Mouse (Mus musculus) thymus, postnatal 4 days (tissue): ENCODE data around the gene Pik3r2.
A peak's percentile ranks its signal among the peaks of the same experiment; 100 is the strongest.

Source experiments
- DNase-seq: peaks from one replicate; pipeline ENCODE4 v3.0.0; 2021

Gene Pik3r2

DNA sequence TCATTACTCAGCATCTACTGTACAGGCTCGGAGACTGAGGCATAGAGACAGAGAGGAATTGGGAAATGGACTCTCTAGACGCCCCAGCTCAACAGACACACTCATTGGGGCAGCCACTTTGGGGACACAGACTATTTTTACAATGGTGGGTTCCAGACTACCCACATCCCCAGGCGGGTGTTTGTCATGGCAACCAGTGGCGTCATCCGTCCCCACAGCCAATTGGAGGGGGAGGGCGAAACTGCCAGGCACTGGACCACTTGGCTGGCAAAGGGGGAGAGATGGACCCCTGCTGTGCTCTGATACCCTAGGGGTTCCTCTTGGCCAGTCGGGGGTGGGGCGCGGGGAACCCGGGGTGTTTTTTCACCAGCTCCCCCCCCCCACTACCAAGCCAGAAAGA is 24.1 kb upstream of the Pik3r2 start:
- peak; percentile 55 for DNase-seq

DNA sequence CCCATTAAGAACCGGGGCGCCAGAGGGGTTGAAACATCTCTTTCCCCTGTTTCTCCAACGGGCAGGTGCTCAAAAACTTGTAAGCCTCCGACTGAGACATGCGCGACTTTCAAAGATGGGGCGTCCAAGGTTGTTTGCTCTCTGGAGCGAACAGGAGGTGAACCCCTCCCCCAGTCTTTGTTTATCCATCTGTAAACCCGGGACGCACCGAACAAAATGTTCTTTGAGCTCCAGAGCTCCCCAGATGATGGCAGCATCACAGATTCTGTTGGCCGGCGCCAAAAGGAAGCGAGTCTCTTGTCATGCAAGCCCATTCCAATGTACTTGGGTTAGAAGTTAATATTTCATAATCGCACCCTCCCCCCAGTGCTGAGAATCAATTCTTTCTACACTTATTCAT is 21.8 kb upstream of the Pik3r2 start:
- DNase-seq, result no peak

DNA sequence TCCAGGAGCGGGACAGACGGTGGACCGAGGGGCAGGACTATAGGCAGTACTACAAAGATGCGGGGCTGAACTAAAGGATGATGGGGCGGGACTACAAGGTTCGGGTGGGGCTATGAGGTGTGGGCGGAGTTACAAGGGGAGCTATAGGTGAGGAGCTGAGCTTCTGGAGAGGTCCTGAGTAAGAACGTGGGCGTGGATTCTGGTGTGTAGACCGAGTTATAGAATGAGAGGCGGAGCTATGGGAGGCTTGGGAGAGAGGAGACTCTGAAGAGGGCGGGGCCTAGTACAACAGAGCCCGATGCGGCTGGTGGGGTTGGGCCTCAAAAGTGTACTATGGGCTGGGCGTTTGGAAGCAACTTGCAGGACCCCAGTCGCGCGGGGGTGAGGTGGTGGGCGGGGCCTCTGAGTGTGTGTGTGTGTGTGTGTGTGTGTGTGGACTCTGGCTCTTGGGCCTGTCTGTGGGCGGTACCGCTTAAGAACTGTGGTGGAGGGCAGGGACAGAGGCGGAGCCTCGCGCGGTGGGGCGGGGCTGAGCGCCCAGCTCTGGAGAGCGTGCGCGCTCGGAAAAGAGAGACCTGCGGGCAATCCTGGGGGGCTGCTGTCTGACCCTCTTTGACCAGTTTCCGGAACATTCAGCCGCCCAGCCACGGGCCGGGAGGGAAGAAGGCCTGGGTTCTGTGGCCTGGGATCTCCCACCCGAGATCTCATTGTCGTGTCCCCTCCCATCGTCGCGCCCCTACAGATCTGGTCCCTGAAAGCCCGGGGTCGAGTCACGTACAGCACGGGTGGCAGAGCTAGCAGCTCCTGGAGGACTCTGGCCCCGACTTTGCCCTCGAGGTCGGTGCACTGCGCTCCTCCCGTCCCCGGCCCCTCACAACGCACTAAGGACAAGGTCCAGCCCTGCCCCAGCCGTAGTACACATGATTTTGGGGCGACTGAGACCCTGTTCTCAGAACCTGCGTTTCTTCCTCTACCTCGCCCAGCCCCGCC is 20.9 kb upstream of the Pik3r2 start:
- peak; percentile 89 for DNase-seq

DNA sequence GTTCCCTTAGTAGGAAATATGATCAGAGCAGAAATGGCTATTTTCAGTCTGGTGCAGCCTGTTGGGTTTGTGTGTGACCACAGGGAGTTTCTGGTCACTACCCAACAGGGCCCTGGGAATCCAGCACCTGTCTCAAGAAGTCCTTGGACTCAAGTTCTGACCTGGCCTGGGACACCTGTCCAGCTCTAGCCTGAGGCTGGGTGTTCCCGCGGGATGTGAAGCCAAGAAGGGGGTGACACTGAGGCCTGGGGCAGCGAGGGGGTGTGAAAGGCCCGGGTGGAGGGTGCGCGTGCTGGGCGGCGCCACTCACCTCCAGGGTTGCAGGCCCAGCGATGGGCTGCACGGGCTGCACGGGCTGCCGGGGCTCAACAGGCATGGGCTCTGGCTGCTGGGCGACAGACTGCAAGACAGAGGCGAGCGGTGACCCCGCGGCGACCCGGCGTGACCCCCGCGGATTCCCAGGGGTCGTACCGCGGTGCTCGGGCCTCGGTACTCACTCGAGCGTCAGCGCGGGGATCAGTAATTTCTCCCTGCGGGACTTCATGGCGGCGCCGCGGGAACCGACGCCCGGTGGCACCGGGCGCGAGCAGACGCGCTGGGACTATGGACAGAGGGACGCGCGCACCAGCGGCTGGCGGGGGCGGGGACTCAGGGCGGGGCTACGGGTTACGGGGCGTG is 20.0 kb upstream of the Pik3r2 start:
- no peak for DNase-seq

DNA sequence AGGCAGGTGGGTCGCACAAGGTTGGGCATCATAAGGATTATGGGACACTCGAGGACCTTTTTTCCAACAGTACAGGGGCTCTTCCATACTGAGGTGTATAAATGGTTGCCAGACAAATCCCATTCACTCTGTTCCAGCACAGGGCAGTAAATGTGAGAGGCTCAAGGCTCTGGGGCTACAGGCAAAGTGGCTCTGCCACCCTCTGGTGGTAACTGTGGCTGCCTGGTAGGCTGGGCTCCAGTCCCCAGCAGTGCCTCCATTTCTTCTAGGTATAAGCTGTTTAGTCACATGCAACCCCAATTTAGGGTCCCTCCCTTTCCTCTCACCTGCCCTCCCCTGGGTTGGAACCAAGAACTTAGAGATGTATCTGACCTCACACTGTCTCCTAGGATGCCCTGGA is 18.9 kb upstream of the Pik3r2 start:
- no peak for DNase-seq

DNA sequence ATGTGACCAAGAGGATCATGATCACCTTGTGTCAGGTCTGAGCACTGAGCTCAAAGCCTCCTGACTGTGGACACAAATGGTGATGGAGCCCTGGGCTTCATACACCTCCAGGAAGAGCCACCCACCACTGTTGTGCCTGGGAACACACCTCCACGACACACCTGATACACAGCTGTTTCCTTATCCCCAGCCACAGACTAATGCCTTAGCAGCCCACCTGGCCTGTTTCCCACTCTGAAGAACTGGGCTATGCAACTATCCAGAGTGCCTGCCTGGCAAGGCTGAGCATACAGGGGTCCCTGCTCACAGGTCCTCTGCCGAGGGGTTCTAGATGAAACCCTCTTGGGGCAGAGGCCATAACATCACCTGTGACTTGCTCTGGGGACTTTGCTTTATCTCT is 17.7 kb upstream of the Pik3r2 start:
- DNase-seq, result no peak

DNA sequence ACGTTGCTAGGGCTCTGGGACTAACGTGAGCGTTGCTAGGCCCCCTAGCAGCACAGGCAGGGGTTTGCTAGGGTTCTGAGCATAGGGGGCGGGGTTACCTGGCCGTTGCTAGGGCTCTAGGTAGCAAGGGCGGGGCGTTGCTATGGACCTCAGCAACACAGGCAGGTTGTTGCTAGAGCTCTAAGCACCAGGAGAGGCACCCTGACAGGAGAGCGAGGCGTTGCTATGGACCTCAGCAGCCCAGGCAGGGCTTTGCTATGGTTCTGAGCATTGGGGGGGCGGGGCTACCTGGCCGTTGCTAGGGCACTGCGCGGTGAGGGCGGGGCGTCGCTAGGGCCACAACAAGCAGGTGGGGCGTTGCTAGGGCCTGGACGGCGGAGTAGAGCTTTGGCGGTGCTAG is 16.2 kb upstream of the Pik3r2 start:
- DNase-seq, result peak; percentile 82

DNA sequence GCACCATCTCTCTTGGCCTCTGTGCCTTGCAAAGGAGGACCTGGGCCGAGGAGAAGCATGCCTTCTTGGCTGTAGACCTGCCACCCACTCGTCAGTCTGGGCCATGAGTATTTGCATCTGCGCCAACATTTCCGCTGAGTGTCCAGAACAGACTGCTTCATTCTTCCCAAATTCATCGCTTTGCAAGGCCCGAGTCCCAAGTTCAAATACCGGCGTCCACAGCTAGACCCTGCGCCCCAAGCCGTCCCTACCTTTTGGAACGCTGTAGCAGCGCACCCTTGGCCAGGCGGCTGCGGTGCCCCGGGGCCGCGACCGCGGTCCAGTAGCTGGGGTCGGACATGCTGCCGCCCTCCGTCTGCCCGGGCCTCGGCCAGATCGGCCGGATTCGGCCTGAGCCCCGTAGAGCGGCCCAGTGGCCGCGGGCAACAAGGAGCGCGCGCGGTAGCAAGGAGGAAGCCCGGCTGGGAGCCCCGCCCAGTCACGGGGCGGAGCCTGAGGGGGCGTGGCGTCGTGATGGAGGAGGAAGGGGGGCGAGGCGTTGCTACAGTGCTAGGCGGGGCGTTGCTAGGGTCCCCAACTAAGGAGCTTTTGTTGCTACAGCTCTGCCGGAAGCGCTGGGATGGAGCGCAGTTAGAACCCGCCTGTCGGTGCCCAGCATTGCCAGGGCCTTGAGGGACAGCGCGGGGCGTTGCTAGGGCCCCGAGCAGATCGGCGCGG is 15.6 kb upstream of the Pik3r2 start:
- peak; percentile 100 for DNase-seq

DNA sequence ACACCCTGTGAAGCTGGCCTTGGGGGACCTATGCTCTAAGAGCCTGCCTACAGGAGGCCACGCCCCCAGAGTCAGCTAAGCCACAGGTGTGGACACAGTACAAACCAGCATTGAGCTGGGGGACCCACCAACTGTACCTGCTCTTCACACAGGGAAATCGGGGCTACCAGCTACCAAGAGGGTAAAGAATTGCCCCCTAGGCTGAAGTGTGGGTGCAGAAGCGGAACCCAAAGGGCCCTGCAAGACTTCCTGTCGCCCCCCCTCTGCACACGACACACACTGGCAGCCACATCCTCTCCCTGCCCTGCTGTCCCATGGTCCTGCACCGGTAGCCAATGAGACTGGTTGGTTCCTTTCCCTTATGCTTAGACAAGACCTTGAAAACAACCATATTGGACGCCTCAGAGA is 14.8 kb upstream of the Pik3r2 start:
- DNase-seq, result peak; percentile 82

DNA sequence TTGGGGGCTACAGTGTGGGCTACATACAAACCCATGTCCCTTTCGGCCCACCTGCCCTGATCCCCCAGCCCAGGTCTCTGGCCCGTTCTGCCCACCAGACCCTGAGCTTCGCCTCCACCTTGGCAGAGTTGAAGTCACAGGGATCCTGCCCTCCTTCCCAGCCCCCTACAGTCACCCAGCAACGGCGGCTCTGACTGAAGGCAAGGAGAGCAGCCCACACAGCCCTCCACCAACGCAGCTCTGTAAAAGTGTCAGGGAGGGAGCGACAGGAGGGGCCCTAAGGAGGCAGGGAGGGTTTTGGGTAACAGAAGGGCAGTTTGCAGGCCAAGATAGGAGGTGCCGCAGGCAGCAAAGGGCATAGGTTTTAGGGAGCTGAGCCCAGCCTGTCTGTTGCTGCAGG is 14.3 kb upstream of the Pik3r2 start:
- peak; percentile 55 for DNase-seq

DNA sequence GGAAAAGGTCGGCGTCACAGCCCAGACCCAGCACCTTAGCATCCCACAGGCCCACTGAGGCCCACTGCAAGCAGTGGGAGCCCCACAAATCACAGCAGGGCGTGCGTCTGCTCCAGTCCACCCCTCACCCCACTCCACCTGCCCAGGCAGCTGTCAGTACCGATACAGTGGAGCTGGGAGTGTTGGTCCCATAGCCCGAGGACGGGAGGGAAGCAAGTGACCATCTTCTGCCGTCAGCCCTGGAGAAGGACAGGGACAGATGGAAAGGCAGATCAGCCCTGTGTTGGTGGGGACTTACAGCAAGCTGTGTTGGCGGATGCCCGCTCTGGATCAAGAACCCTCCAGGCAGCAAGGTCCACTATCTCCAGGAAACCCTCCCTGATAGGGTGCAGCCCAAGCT is 12.5 kb upstream of the Pik3r2 start:
- DNase-seq, result no peak

DNA sequence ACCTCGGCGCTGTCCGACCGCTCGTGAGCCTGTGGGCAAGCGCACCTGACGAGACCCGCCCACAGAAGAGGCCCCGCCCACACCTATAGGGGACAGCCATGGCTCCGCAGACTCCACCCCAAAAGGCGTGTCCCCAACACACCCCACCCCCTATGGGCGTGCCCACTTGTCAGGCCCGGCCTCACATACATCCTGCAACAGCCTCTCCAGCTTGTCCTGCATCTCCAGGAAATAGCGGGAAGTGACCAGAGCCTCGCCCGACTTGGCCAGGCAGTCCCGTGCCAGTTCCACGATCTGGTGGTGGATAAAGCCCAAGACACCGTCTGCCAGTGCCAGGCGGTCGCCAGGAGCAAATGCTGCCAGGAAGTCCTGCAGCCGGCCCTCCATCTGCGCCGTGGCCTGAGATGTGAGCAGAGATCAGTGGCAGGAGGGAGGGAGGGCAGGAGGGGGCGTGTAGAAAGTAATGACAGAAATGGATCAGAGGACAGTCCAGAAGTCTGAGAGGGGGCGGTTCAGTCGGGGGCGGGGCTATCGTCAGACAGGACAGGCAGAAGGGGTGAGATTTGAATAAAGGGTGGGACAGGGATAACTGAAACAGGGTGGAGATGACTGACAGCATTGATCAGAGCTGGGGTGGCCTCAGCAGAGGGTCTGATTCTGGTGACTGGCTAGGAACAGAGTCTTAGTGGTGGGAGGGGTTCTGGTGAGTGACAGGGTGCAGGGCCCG is 11.6 kb upstream of the Pik3r2 start:
- DNase-seq, result peak; percentile 43

DNA sequence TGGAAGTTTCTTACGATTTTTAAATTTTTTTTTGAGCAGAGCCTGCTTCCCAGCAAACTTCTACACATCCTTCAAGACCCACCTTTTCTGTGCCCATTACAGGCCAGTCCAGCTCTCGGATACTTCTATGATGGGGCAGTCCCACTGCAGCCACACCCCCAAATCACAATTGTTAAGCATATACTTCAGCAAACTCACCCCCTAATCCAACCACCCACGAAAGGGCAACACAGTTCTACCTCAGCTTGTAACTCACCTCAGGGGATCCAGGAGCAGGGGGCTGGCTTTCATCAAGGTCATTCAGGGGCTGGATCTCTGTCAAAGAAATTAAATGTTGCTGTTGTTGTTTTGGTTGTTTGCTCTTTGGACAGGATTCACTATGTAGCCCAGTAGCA is 10.5 kb upstream of the Pik3r2 start:
- no peak for DNase-seq

DNA sequence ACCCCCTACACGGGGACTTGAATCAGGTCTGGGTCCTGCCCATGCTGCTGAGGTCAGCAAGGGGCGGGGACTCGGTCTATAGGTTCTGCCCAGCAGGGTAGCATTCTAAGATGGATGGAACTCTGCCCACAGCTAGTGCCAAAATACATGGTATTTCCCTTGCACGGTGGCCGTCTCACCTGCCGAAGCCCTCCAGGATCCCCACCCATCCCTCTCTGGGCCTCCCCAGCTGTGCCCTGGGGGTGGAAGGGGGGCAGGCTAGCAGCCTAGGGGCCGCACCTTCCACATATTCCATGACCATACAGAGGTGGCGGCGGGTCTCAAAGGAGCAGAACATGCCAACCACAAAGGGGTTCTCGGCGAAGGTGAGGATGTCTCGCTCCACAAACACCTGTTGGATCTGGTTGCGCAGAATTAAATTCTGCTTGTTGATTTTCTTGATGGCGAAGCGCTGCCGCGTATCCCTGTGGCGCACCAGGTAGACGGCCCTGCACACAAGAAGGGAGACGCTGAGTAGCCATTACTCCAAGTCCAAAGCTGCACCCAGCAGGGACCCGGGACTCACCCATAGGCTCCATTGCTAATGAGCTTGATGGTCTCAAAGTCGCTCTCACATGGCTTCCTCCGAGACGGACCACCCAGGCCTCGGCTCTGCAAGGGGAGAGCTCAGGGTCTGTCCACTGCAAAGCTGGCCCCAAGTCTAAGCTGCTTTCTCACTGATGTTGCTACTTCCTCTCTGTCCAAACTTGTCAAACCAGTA is 10.0 kb upstream of the Pik3r2 start:
- no peak for DNase-seq

DNA sequence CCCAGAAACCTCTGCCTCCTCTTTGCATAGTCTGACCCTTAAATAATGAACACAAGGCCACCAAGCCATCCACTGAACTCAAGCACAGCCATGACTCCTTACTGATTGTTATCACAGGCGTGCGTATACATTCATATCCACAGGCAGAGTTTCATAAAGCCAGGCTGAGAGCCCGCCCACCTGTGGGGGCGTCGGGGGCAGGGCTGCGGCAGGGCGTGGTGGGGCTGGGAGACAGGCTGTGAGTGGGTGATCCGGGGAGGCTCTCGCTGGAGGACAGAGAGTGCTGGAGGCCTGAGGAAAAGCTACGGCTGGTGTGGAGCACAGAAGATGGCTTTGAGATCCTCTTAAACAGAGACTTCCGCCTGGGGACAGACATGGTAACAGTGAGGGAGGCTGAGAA is 3.6 kb upstream of the Pik3r2 start:
- no peak for DNase-seq

DNA sequence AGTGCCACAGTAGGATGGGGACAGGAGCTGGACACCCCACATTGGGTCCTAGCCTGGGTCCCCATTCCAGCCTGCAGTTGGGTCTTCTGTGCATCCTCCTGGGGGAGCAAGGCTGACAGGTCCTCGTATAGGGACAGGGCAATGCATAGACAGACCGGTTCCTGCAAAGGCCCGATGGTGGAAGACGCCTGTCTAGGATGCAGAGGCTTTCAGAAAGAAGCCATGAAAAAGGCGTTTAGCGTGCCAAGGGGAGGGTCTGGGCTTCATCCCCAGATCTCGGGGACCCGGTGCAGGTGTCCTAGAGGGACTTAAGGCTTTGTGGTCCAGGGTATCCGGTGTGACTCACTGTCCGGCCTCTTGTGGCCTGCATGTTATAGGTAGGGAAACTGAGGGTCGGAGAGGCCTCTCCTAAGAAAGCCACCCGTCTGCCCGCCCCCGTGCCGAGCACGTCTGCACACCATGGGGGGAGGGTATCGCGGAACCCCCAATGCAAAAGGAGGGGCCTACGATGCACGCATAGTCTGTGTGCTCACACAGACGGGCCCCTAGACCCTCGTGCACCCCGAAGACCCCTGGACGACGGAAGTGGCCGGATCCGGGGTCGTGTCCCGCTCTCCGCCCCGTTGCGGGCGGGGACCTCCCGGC is 540 bp downstream of the Pik3r2 start:
- DNase-seq, result no peak

DNA sequence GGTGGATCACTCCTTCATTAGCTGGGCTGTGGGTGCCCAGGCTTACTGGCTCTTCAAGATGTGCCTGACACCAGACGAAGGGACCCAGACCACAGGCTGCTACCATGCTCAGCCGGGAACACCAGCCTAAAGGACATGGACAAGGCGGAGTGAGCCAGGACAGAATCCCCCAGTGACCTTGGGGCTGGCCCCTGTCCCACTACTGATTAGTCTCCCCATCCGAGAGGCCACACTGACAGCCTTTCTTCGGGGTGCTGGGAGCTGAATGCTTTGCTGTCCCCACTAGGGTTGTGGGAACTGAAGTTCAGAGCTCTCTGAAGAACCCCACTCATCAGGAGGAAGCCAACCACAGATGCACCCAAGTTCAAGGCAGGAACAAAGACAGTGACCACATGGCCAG is 1.3 kb downstream of the Pik3r2 start:
- DNase-seq, result no peak

DNA sequence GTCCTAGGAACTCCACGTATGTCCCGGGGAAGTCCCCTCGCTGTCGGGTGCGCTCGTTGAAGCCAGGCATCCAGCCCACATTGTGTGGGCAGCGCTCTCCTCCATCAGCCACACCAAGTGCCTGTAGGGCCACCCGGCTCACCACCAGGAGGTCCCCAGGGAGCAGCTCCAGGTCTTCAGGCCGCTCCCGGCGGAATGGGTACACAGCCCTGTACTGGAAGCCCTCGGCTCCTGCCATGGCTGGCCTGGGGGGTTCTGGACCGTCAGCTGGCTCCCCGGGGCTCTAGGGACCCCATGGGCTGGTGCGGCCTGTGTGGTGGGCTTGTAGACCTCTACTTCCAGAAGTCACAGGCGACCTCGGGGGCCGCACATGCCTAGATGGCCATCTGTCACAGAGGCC is 1.8 kb downstream of the Pik3r2 start:
- peak; percentile 29 for DNase-seq

DNA sequence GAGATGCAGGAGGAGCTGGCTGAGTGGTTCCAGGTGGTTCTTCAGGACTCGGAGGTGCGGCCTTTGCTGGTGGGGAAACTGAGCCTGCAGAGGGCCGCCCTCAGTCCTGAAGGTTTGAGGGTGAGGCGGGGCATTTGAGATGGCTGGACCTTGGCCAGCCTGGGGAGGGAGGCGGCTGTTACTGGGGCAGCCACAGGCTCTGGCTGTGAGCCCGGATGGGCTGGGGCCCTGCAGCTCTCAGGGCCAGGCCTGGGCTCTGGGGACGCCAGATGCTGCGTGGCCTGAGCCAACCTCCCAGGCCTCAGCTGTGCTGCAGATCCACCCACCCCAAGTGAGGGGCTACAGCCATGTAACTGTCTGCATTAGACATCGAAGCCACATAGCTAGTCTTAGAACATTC is 2.7 kb downstream of the Pik3r2 start:
- no peak for DNase-seq

DNA sequence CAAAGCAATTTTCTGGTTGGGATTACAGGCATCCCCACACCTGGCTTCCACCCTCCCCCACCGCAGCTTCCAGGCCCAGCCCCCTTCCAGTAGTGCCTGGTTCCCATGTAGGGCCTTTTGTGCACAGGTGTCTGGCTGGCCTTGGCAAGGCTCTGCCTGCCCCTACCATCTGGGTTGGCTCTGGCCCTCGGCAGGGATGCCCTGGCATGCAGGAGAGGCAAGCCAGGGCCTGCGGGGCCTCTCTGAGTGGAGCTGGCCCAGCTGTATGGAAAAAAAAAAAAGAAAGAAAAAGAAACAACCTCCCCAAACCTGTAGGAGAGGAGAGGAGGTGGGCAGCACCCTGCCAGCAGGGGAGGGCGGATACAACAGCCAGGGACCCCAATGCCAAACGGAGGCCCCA is 3.1 kb downstream of the Pik3r2 start:
- DNase-seq, result no peak

DNA sequence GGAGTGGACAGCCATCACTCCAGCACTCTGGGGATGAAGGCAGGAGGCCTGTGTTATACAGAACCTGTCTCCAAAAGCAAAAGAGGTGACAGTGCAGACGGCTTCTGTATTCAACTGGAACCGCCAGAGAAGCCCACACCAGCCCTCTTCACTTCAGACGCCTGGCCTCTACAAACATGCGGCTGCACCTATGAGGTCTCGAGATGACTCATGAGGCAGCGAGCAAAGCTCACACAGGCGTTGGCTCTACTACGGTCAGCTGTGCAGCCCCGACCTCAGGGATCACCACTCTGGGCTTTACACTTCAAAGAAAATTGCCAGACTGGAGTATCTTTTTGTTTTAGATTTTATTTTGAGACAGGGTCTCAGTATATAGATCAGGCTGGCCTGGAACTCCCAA is 3.6 kb downstream of the Pik3r2 start:
- no peak for DNase-seq

DNA sequence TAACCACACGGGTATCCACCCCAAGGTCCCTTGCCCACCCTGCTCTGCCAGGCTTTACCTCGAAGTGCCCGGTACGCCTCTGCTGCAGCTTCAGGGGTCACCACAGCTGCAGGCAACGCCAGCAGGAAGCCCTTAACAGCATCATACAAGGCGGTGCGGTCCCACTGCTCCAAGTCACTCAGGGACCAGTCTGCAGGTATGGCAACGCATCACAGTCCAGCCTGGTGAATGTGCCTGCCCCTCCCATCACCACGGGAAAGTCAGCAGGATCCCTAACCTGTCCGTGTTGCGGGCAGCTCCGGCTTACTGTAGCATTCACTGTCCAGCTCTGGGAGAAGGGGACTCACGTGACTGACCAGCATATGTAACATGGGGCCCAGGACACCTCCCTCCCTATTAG is 4.4 kb downstream of the Pik3r2 start:
- DNase-seq, result no peak
